Mouse (Mus musculus) bone marrow, adult 2 months (tissue): ENCODE measurements around the gene Eml5.

Source experiments
- CTCF ChIP-seq: fragments of 200-500 bp; IDR thresholded peaks from 2 replicates; pipeline ENCODE4 v1.5.1; 2011; ENCODE audit warnings: low read length, control low read depth; ENCODE audit not compliant: control insufficient read depth, insufficient read depth
- POLR2A ChIP-seq: fragments of 200-500 bp; IDR thresholded peaks from 2 replicates; pipeline ENCODE4 v1.6.1; 2011; ENCODE audit warnings: low read depth, mild to moderate bottlenecking, control low read depth, low read length, borderline replicate concordance; ENCODE audit not compliant: control insufficient read depth

GRCm38 (mm10) chr12:98837940-98838339 is 63.3 kb downstream of the Eml5 start:
- TF ChIP-seq CTCF (no peak), POLR2A (no peak)
